Mouse (Mus musculus): ENCODE data around the gene Itpr1.
A peak's percentile ranks its signal among the peaks of the same experiment; 100 is the strongest.

Itpr1 gene

DNA sequence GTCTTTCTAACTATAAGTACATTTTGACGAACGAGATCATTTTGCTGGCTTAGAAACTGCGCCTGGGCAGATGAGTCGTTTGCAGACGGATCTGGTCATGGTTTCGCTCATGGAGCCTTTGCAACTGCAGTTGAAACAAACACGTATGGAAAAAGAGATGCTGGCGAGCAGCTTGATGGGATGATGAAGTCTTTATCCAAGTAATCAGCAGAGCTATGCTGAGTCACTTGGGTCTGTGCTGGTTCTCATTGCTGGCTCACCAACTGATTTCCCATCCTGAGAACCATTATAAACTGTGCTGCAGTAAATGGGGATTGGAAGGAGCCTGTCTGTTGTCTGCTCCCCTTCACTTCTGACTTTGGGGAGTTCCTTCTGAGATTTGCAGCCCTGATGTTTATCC, 31.7 kb downstream of the Itpr1 start:
- no peak for DNase-seq

DNA sequence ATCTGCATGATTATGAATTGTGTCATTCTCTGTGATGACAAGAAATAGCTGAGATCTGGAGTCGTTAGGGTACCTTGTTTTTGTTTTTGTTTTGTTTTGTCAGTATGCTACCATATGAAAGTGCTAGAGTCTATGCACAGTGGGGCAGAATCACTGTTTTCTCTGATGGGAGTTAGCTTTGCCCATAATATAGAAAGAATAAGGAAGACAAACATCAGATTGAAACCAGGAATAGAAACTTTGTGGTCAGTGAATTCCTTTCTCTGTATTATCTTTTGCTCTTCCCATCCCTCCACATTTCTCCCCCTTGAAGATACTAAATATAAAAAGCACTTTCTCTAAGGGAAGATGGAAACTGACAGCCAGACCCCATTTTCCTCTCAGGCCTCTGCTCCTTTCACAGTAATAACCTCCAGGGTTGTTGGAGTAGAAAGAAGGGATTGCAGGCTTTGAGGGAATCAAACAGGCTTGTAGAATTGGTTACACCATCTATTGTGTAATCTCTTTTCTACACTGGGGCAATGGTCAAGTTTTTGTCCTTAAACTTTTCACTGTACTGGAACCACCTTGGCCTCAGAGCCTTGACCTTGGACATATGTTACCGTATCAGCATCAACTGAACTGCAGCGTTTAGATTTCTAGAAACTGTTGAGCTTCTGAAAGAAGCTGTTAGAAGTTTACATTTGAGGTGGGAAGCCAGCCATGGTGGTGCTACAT, 33.6 kb downstream of the Itpr1 start:
- DNase-seq, result no peak

DNA sequence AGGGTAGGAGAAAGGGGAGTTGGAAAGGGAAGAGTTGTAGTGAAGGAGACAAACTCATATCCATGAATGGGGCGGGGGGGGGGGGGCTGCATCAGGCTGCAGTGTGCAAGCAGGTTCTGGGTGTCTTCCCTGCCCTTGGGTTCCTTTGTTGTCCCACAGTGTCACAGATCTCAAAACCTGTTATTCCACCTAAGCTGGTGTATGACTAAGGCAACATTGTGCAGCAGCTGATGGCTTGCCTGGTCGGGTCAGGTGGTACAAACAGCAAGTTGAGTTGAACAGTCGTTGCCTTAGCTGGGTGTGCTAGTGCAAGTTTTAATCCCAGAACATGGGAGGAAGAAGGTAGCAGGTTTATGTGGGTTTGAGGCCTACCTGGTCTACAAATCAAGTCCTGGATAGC, 34.3 kb downstream of the Itpr1 start:
- peak in 1 of 2 experiments; percentile 46 for DNase-seq

DNA sequence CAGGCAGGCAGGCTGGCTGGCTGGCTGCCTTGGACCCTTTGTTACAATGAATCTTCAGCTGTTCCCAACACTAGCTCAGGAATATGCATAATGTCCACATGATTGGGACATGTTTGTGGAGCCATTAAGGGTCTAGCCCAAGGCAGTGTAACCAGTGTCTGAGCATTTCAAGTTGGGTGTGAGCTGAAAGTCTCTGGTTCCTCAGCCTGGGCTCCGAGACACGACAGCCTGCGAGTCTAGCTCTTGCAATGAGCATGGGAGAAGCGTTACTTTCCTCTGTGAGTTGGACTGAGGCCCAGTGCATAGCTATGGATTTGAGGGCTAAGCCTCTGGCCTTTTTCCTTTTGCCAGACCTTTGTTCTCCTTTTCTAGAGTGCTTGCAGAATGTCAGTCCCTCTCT, 35.6 kb downstream of the Itpr1 start:
- DNase-seq, result no peak

DNA sequence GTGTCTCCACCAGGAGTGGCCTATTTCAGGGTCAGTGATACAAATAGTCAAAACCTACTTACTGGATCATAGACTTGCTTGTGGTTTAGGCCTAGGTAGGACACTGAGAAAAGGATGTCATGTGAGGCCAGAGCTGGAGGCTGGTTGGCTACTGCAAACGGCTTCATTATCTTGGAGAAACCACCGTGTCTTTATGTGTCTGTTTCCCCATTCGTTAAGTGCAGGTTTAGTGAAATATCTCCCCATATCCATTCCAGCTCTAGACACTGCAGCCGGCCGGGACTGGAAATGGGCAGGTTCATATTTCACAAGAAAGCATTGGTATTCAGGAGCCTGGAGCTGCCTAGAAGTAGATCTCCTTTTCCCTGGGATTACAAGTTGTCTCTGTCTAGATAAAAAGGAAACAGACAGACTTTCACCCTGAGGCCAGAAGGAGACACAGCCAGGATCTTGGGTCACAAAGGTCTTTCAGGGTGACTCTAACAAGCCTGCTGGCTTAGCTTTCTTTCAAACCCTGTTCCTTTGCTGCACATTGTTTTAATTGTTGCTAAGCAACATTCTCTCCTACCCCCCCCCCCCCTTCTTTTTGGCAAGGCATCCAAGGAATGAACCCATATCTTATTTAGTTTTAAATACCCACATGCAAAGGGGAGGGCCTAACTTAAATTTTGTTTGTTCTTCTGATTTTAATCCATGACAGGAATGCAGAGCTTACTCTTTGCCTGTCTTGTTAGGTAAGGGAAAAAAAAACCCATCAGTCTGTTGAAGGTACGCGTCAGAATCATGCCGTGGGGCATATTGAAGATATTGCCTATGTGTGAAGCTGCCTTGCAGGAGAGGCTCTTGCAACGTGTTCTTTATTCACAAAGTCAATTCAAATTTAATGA, 36.4 kb downstream of the Itpr1 start:
- DNase-seq, result peak in 1 of 2 experiments; percentile 11

DNA sequence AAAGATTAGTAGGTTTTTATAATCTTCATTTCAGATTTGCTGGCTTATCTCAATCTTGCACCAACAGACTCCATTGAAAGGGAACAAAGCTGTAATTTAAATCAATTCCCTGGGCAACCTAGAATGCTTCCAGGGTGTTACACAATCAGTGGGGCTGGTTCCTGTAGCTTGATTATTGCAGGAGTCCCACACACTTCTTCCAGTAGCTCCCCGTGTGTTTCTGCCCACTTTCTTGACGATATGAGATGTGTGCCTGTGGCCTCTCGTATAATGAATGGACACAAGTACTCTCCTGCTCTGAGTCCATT, 37.0 kb downstream of the Itpr1 start:
- peak in 1 of 2 experiments; percentile 51 for DNase-seq

DNA sequence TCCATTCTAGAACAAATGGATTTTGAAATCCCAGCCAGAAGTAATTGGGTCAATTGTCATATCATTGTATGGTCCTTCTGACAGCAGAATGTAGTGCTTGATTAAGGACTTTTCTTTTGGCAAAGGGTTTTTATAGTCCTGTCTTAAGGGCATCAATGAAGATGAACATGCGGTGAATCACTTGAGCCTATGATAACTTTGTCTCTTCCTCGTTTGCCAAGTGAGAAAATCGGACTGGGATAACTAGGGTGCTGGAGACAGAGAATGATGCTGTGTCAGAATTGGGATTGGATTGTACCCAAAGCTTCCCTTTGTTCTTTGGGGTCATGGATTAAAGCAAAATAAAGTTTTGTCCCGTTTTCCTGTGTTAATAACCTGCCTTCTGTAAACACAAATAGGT, 37.5 kb downstream of the Itpr1 start:
- no peak for DNase-seq

DNA sequence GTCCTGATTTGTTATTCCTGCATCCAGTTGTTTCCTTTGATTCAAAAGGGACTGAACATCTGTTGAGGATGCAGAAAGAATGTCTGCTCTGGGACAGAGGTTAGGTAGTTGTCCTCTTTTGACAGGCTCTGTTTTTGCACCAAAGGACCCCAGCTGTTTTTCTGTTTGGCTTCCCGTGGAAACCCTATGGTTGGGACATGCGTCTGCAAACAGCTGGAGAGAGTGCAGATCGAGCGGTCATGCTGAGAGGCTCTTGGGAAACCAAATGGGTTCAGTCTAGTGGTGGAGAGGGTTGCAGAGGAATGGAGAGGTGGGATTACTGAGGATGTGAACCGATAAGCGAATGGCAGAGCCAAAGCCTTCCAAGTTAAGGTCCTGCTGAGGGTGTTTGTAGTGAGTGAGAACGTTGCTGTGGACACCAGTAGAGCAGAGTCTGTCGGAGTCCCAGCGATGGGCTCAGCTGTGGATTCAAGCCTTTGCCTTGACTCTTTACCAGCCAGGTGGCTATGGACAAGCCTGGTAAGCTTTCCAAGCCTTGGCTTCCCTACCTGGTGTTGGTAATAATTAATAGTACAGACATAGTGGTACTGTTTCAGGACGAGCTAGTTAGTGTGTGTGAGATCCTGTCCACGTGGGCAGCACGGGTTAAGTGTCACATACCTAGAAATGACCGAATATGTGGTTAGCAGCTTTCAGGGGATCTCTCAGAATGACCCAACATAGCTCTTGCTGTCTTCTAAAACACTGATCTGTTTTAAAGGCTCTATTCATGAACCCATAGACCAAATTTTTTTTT, 39.9 kb downstream of the Itpr1 start:
- peak in 1 of 2 experiments; percentile 19 for DNase-seq

DNA sequence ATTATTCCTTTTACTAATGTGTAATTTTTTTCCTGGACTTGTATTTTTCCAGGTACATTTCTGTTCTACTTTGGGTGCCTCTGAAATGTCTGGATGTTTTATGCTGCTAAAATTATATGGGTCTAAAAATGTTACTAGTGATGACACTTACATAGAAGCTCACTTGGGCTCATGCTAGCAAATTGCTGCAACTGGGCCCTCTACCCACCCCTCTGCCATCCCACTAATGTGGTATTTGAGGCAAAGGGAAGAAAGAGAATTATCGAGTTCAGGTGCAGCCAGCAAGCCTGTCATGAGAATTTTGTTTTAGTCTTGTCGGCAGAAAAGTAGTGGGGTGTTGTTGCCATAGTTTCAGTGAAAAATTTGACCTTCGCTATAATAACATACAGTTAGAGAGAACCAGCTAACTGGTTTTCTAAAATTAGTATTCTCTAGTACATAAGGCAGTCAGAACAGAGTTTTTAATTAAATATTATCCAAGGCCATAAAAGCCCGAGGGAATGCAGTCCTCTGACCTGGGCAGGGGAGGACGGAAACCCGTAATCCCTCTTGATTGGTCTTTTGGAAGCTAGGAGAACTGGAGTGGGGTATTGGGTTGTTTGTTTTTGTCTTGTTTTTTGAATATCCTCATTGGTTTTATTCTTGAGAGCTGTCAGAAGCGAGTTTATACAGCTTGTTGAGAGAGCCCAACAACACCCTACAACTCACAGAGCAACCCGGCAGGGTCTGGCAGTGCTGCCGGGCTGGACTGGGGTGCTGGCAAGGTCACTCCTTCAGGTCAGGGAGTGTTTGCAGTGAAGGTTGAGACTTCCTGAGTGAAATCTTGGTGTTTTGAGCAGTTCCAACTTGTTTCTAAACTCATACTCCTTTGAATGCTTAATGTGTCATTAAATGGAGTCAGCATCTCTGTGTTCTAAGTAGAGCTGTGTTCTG, 41.5 kb downstream of the Itpr1 start:
- DNase-seq, result no peak

DNA sequence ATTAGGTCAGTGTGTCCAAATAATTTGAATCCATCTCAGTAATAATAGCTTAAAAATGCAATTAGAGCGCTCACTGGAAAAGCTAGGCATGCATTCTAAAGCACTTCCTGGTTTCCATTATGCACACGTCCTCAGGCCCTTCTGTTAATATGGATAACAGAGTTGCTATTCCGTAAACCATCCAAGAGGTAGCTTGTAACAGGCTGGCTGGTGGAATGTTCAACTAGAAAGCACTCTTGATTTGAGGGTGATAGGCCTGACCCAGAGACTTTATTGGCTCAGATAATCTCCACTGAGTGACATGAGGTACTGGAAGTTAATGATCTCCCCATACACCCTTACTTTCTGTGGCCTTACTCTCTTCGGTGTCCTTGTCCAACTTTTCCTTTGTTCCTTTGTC, 43.0 kb downstream of the Itpr1 start:
- DNase-seq, result no peak

DNA sequence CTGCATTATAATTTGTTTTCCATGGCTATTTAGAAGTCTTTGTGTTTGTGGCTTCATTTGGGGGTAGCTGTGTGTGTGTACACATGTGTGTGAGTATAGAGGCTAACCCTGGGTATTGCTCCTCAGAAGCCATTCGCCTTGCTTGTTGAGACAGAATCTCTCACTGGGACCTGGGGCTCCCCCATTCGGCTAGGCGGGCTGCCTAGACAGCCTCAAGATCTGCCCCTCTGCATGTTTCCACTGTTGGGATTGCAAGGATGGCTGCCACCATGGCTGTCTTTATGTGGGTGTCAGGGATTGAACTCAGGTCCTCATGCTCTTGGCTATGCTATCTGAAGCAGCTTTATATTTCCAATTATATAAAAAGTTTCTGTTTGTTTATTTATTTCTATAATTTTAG, 44.3 kb downstream of the Itpr1 start:
- DNase-seq, result no peak

DNA sequence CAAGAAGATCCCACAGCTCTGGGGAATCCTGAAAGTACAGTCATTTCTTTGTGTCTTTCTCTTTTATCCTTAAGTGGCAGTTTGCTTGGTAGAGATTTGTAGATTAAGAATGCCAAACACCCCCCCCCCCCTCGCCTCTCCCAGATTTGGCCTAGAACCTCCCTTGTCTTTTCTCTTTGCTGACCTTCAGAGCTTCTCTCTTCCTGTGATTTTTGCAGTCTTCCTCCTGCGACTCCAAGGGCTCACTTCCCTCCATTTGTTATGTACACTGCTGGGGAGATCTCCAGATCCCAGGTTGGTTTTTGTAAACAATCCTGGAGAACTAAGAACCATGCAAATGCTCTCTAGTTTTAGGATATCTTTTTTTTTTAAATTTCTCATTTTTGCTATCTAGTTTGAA, 45.7 kb downstream of the Itpr1 start:
- no peak for DNase-seq

DNA sequence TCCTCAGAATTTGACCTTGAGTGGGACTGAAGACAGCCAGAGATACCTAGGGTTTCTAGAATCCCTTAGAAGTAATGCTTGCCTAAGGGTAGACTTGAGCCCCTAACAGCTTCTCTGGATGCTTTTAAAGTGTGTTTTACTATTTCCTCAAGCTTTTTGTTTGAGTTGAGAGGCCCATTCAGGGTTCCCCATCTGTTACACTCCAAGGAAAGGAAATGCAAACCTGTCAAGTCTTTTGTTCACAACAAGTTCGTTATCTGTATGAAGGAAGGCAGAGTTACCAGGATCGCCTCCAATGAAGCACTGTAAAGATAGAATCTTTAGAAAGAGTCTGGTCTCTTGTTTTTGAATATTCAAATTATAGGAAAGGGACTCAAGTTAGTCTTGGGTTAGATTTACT, 46.8 kb downstream of the Itpr1 start:
- DNase-seq, result no peak

DNA sequence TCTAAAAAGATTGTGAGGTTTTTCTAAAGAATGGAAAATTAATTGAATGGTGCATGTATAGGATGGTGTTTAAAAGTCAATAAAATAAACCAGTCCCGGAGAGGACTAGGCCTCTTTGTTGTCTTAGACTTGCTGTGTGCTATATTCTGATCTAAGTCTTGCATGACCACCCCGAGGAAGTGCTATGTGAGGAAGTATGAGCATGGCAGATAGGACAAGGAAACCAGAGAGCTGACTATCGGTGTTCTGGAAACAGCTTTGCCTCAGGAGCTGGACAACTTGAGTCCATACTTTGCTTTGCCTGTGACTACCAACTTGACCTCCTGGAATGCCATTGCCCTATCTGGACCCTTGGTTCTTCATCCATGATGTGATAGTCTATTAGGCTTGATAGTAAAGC, 48.6 kb downstream of the Itpr1 start:
- DNase-seq, result no peak

DNA sequence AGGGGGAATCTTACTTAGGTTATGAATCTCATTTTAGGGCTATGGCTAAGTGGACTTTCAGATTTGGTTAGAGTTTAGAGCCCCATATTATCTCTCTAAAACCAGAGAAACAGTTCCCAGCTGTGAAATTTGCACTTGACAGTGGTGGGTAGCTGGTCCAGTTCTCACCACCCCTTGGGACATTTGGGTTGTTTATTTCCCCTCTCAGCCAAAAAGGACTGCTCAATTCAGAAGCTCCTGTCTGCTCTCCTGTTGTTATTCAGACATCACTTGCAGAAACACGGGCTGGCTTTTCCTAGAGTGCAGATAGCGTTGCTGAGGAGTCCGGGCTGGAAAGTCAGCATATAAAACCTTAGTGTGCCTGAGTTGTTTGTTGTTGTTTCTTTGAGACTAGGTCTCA, 51.3 kb downstream of the Itpr1 start:
- DNase-seq, result no peak

DNA sequence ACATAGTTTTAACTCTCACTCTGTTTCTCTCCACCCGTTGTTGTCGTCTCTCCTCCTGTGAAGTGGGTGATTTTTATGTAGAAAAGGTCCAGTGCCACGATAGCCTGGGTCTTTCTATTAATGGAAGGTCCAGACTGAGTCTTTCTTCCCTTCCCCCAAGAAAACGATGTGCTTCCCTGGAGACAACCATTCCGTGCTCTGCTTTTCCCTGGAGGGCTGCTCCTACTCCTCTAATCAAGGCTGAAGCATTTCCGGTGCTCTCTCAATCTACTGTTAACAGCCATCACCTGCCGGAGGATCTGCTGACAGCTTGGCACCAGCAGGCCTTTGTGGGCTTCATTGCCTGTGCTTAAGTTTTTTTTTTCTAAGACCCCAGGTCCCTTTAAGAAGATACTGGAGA, 60.6 kb downstream of the Itpr1 start:
- DNase-seq, result no peak

DNA sequence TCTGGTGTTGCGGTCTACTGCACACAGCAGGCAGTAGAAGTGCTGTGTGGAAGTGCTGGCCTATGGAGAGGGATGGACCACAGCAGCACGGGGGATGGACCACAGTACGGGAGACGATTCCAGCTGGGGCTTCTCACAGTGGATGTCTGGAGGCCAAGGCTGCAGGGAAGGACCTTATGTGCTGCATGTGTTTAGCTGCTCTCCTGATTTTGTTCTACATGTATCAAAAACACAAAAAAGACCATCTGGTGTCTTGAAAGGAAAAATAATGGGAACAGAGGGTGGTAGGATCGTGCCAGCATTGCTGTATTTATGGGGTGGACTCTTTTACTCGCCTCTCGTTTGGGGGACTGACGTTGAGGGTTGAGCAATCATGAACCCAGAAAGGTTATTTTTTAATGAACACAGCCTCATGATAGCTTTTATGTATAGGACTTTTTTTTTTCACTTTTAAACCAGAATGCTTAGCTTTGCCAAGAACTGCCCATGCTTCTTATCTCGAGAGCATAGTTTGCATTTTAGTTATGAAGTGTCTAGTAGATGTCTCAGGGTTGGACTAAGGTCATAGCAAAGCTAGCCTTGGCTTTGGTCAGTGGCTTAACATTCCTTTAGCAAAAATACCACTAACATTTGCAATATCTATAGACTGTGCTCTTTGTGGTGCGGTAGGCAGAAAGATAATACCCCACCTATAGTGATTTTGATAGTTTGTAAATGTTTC, 61.6 kb downstream of the Itpr1 start:
- no peak for DNase-seq

DNA sequence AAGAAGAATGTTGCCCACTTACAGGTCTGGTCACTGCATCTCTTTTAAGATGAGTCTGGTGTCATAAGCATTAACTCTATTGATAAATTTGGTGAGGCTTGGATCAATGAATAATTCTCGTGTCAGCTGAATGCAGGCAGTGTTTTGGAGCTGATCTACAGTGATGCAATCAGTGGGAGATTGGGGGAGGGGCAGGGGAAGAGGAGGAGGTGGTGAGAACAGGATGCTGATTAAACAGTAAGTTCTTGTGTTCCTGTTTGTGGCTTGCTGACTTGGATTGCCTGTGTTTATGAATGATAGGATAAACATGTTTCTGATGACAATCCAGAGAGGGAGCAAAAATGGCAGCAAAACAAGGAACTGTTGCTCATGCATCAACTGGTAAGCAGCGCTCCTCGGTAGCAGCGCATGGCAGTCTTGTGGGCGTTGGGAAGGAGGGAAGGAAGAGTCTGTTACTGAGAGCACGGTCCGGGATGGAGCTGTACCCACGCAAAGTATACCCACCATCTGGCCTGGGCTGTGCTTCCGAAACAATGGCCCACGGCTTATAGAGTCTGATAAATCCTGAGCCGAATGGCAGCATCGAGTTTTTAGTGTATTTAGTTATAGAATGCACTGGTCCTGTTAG, 64.1 kb downstream of the Itpr1 start:
- peak; percentile 15 to 49 for DNase-seq

DNA sequence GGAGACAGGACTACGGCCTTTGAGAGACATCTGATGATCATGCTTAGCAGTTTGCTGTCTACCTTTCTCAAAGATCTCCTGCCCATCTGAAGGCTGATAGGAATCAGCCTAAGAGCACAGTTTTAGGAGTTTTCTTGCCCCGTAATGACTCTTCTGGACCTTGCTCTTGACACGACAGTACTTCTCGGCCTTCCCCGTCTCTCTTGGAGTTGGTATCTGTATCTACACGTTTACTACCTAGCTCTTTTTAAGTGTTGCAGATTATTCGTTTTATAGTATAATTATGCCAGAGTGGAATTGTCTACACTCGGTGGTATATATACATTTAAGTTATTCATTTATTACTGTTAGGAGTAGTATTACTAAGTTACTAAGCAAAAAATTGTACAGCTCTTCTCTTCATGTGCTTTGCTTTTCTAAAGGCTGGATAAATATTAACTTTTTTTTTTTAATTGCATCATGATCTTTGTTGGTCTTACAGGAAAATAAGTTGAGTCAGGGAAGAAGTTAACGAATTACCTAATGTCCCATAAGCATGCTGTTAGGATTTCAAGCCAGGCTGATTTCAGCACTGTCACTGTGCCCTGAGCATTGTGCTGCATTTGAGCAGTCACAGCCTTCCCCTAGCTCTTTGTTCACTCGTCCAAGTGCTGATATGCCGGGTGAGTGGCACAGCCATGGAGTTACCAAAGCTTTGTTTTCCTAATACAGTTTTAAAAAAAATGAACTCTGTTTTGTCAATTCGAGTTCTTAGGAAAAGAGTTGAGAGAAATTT, 64.9 kb downstream of the Itpr1 start:
- DNase-seq, result no peak

DNA sequence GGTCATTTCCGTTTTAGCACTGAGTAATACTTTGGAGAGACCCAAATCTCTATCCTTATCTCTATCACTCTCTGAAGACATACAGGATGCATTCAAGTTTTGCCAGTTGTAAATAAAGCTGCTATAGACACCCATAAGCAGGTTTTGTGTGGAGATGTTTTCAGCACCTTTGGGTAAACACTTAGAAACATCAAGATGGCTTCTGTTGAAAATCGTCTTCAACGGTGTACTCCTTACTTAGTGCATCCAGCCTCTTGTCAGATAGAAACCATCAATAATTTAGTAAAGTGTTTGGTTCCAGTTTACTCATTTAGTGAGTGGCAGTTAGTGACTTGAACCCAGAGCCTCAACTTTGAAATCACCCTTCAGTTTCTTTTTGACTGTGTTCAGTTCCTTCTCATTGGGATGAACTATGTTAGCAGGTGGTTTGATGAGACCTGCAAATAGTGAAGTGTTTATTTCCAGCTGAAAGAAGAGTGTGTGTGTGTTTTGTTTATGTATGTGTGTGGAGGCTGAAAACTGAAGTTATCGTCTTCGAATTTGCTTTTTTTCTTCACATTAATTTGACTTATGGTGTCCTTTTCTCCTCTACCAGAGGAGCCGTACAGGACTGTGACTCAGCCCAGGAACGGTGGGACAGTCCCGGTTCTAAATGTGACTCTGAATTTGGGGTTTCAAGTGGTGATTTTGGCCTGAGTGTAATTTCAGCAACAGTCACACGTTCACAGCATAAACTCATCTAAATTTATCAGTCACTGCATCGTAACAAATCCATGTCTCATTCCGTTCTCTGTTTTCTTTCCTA, 66.1 kb downstream of the Itpr1 start:
- no peak for DNase-seq
